Mouse (Mus musculus) forebrain, embryonic 15.5 days (tissue): ENCODE measurements at regions not wholly inside any gene's neighbourhood (a gene's known extent, or its start where the extent isn't known, plus 50 kb on each side); places are given as distances from the start of the nearest gene placed in this dataset.

ENCODE experiments used
- ATAC-seq: fragments of 200-750 bp; cut with Nextera tagmentation; replicated peaks from 2 replicates; pipeline ENCODE4 v1.8.0; 2017; ENCODE audit warnings: mild to moderate bottlenecking, moderate TSS enrichment, moderate library complexity
- H3K27ac ChIP-seq: fragments of 300-500 bp; sonication (generic); replicated peaks from 2 replicates; pipeline ENCODE4 v1.5.1; 2015; ENCODE audit warnings: mild to moderate bottlenecking, inconsistent platforms
- H3K27me3 ChIP-seq: fragments of 300-500 bp; sonication (generic); 2 replicates; pipeline ENCODE4 v1.6.1; 2015; ENCODE audit warnings: inconsistent platforms
- H3K36me3 ChIP-seq: fragments of 300-500 bp; sonication (generic); 2 replicates; pipeline ENCODE4 v1.6.1; 2015; ENCODE audit warnings: mild to moderate bottlenecking, inconsistent platforms
- H3K4me1 ChIP-seq: fragments of 300-500 bp; sonication (generic); 2 replicates; pipeline ENCODE4 v1.6.1; 2015; ENCODE audit warnings: inconsistent platforms
- H3K4me2 ChIP-seq: fragments of 300-500 bp; sonication (generic); replicated peaks from 2 replicates; pipeline ENCODE4 v1.6.1; 2015; ENCODE audit warnings: mild to moderate bottlenecking, inconsistent platforms
- H3K4me3 ChIP-seq: fragments of 300-500 bp; sonication (generic); 2 replicates; pipeline ENCODE4 v1.5.1; 2015; ENCODE audit warnings: mild to moderate bottlenecking, inconsistent platforms
- H3K9ac ChIP-seq: fragments of 300-500 bp; sonication (generic); replicated peaks from 2 replicates; pipeline ENCODE4 v1.6.1; 2015; ENCODE audit warnings: mild to moderate bottlenecking, inconsistent platforms
- H3K9me3 ChIP-seq: fragments of 300-500 bp; sonication (generic); 2 replicates; pipeline ENCODE4 v1.6.1; 2016; ENCODE audit warnings: inconsistent platforms
- WGBS: fragments of 180-500 bp; shearing (Covaris S2); methylation state at CpG from one replicate; pipeline ENCODE4 v1.1.7; 2015; ENCODE audit warnings: mixed read lengths; 5-methylcytosine and 5-hydroxymethylcytosine counted together

- H3K4me2 ChIP-seq, result no peak overlapping the region
- no peak overlapping the region for H3K4me3 ChIP-seq
- no peaks in the 10 kb centered on the region for H3K4me1 ChIP-seq
- H3K9me3 ChIP-seq, result no peaks in the 10 kb centered on the region
- WGBS, result 83% methylated on average over 9 of the region's 9 CpGs
- H3K9ac ChIP-seq, result no peak overlapping the region
- no peak overlapping the region for H3K27ac ChIP-seq
- no peaks in the 10 kb centered on the region for H3K36me3 ChIP-seq
- no peak for ATAC-seq
- no peaks in the 10 kb centered on the region for H3K27me3 ChIP-seq
Measured at GRCm38 (mm10) chr7:68568127-68568510, 180.9 kb downstream of the Arrdc4 start.

DNA sequence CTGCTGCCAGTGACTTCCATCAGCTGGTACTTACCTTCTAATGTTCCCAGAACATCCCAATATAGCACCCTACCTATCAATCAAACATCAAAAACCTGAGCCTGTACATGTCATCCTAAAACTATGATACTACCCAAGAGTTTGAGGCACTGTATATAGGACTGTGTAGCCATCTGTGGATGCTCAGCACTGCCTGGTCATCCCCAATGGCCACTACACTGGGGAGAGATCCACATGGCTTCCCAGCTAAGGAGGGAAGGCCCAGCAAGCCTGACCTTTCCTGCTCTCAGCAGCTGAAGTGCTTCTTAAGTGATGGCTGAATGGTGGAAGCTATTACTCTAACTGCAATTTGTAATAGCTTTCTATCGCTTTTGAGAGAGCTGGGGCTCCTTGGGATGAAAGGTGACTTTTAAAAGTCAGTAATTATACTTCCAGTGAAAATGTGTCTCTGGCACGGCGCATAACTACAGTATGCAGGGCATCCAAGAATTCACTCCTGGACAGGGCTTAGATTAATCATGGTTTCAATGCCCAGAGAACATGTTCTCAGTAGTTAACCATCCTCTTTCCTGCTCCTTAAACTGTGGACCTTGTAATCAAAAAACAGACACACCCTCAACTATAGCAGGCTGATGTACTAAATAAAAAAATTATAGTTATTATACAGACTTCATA, 181.5 kb downstream of the Arrdc4 start:
- Histone ChIP-seq H3K4me3 (no peak overlapping the region), H3K9me3 (no peaks in the 10 kb centered on the region), H3K4me1 (no peaks in the 10 kb centered on the region), H3K27ac (no peak overlapping the region), H3K4me2 (no peak overlapping the region), H3K27me3 (no peaks in the 10 kb centered on the region), H3K9ac (no peak overlapping the region), H3K36me3 (no peaks in the 10 kb centered on the region)
- ATAC-seq, result no peak
- WGBS, result 84% methylated on average over 3 of the region's 3 CpGs

DNA sequence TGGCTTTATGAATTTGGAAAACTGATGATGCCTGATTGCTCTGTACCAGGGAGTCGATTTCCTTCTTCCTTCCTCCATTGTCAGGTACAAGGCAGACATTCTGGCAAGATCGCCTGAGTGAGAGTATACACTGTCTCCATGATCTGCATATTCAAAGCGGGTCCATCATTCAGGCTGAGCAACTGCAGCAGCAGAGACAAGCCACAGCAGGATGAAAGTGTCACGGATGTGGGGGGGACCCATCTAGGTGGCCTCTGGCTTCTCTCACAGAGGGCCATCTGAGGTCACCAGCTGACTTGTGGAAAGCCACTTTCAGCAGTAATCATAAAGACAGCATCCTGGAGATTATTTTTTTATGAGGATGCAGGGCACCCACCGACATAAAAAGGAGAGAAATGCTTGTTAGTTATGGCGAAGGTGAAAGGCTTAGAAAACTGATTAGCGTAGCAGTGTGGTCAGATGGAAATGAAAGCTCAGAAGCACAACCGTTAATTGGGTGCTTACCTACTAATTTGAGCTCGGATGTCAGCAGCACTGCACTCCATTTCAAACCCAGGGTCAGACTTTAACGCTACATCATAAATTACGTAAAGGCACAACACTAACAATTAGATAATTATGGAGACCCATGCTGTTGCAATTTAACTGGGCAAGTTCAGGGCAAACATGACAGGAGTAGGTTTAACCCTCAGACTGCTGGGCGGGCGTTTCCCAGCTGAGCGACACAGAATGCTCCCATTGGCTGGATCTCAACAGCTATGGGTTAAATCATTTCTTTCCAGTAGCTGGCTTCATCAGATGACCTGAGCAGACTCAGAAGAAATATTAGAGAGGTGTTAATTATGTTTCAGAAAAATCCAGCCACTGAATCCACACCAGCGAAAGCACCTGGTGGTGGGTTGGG, 189.3 kb downstream of the Arrdc4 start:
- 37% methylated on average over 15 of the region's 15 CpGs for WGBS
- H3K9ac ChIP-seq, result no peak overlapping the region
- no peaks in the 10 kb centered on the region for H3K27me3 ChIP-seq
- no peak overlapping the region for H3K27ac ChIP-seq
- H3K4me2 ChIP-seq, result no peak overlapping the region
- H3K9me3 ChIP-seq, result no peaks in the 10 kb centered on the region
- ATAC-seq, result 0 out of 2 replicates have a peak, but pooled peaks have one; percentile 29
- no peaks in the 10 kb centered on the region for H3K36me3 ChIP-seq
- H3K4me3 ChIP-seq, result no peak overlapping the region
- 0 out of 2 replicates have a peak, but pooled peaks cover 3% of the 10 kb centered on the region for H3K4me1 ChIP-seq

GRCm38 (mm10) chr7:68550330-68550729, 198.7 kb downstream of the Arrdc4 start:
- Histone ChIP-seq H3K27ac (no peak overlapping the region), H3K4me2 (no peak overlapping the region), H3K4me1 (no peaks in the 10 kb centered on the region), H3K36me3 (no peaks in the 10 kb centered on the region), H3K4me3 (no peak overlapping the region), H3K9me3 (no peaks in the 10 kb centered on the region), H3K9ac (no peak overlapping the region), H3K27me3 (no peaks in the 10 kb centered on the region)
- WGBS, result 47% methylated on average over 3 of the region's 3 CpGs
- ATAC-seq, result no peak

- ATAC-seq, result no peak
- H3K27ac ChIP-seq, result no peak overlapping the region
- no peaks in the 10 kb centered on the region for H3K36me3 ChIP-seq
- H3K9me3 ChIP-seq, result no peaks in the 10 kb centered on the region
- H3K9ac ChIP-seq, result no peak overlapping the region
- no peaks in the 10 kb centered on the region for H3K27me3 ChIP-seq
- no peak overlapping the region for H3K4me2 ChIP-seq
- no peak overlapping the region for H3K4me3 ChIP-seq
- H3K4me1 ChIP-seq, result no peaks in the 10 kb centered on the region
Measured at GRCm38 (mm10) chr7:68548176-68548575, 200.9 kb downstream of the Arrdc4 start.

- Histone ChIP-seq H3K4me2 (no peak overlapping the region), H3K4me1 (no peaks in the 10 kb centered on the region), H3K27ac (no peak overlapping the region), H3K27me3 (no peaks in the 10 kb centered on the region), H3K36me3 (no peaks in the 10 kb centered on the region), H3K4me3 (no peak overlapping the region), H3K9ac (no peak overlapping the region), H3K9me3 (no peaks in the 10 kb centered on the region)
- WGBS, result 72% methylated on average over 11 of the region's 11 CpGs
- ATAC-seq, result no peak
Measured at GRCm38 (mm10) chr7:68544136-68544535, 204.9 kb downstream of the Arrdc4 start.

- no peak for ATAC-seq
Measured at GRCm38 (mm10) chr7:68509096-68509495, 235.5 kb downstream of the Fam169b start.

DNA sequence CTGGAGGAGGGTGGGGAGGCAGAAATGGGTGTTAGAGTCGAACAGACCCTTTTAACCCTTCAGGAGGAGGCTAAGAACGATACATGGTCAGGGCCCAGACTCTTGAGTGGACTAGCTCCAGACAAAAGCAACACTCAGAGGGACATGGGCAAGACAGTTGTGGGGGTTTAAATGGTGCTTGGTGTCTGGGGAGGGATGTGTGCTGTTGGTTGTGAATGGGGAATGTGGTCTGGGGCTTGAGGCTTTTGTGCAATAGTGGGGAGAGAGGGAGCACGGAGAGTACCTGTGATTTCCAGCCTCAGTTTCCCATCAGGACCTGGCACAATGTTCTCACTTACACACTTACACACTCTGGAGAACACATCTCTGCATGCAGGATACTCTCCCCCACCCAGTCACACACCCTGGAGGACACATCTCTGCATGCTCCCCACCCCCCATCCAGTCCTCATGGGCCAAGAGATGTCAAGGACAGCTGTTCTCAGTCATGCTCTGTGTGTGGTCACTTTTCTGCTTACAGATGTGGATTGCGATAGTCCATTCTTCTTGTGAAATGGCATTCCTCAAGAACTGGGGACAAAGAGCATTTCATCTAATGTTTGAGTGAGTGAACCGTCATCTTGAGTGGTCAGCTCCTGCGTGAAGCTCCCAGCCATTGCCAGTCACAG, 217.6 kb downstream of the Fam169b start:
- no peak for ATAC-seq

More at GRCm38 (mm10) chr7:68509096-68509495, 235.5 kb downstream of the Fam169b start:
- no peak overlapping the region for H3K27ac ChIP-seq
- H3K4me1 ChIP-seq, result no peaks in the 10 kb centered on the region
- no peak overlapping the region for H3K4me2 ChIP-seq
- H3K4me3 ChIP-seq, result no peak overlapping the region
- no peaks in the 10 kb centered on the region for H3K9me3 ChIP-seq
- no peaks in the 10 kb centered on the region for H3K36me3 ChIP-seq
- no peak overlapping the region for H3K9ac ChIP-seq
- 91% methylated on average over 6 of the region's 6 CpGs for WGBS
- no peaks in the 10 kb centered on the region for H3K27me3 ChIP-seq

GRCm38 (mm10) chr7:68486676-68487075, 213.0 kb downstream of the Fam169b start:
- no peak overlapping the region for H3K4me3 ChIP-seq
- H3K36me3 ChIP-seq, result no peaks in the 10 kb centered on the region
- no peaks in the 10 kb centered on the region for H3K4me1 ChIP-seq
- no peak overlapping the region for H3K9ac ChIP-seq
- no peak for ATAC-seq
- no peaks in the 10 kb centered on the region for H3K9me3 ChIP-seq
- no peak overlapping the region for H3K27ac ChIP-seq
- no peaks in the 10 kb centered on the region for H3K27me3 ChIP-seq
- no peak overlapping the region for H3K4me2 ChIP-seq
- WGBS, result 77% methylated on average over 3 of the region's 3 CpGs

More for the DNA sequence above, 217.6 kb downstream of the Fam169b start:
- H3K9ac ChIP-seq, result no peak overlapping the region
- H3K4me1 ChIP-seq, result no peaks in the 10 kb centered on the region
- no peak overlapping the region for H3K4me2 ChIP-seq
- WGBS, result 83% methylated on average over 6 of the region's 6 CpGs
- no peaks in the 10 kb centered on the region for H3K27me3 ChIP-seq
- H3K27ac ChIP-seq, result no peak overlapping the region
- no peaks in the 10 kb centered on the region for H3K9me3 ChIP-seq
- no peaks in the 10 kb centered on the region for H3K36me3 ChIP-seq
- H3K4me3 ChIP-seq, result no peak overlapping the region

GRCm38 (mm10) chr7:68482553-68482952, 208.9 kb downstream of the Fam169b start:
- no peaks in the 10 kb centered on the region for H3K36me3 ChIP-seq
- H3K9me3 ChIP-seq, result no peaks in the 10 kb centered on the region
- ATAC-seq, result no peak
- no peak overlapping the region for H3K4me2 ChIP-seq
- no peak overlapping the region for H3K4me3 ChIP-seq
- no peak overlapping the region for H3K27ac ChIP-seq
- WGBS, result 61% methylated on average over 10 of the region's 10 CpGs
- no peaks in the 10 kb centered on the region for H3K4me1 ChIP-seq
- H3K27me3 ChIP-seq, result peaks cover 4% of the 10 kb centered on the region; the same call in 1 of the 2 replicates
- H3K9ac ChIP-seq, result no peak overlapping the region

GRCm38 (mm10) chr7:68480770-68481169, 207.1 kb downstream of the Fam169b start:
- Histone ChIP-seq H3K9me3 (no peaks in the 10 kb centered on the region), H3K4me2 (no peak overlapping the region), H3K4me3 (no peak overlapping the region), H3K9ac (no peak overlapping the region), H3K4me1 (no peaks in the 10 kb centered on the region), H3K36me3 (no peaks in the 10 kb centered on the region), H3K27ac (no peak overlapping the region), H3K27me3 (peaks cover 4% of the 10 kb centered on the region; the same call in 1 of the 2 replicates)
- peak; percentile 67 for ATAC-seq
- WGBS, result 35% methylated on average over 7 of the region's 7 CpGs

DNA sequence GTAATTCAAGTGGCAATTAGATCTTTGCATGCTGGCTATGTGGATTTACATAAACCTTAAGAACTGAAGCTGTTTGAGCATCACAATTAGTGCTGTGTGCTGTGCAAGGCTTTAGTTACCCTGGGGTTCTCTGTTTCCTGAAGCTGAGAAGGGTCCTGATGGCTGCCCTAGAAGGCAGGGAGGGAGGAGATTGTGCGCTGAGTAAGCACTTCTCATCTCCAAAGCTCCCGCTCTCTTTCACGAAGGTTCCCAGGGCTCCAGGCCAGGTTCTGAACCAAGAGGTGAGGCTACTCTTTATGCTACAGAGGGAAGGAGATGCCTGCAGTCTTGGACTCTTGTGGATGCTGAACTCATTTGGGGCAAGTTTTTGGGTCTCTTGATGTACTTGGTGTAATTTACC, 206.7 kb downstream of the Fam169b start:
- ATAC-seq, result no peak
- Histone ChIP-seq H3K27ac (no peak overlapping the region), H3K4me3 (no peak overlapping the region), H3K4me2 (peak overlapping the region; percentile 28; the same call in 1 of the 2 replicates), H3K4me1 (no peaks in the 10 kb centered on the region), H3K27me3 (peaks cover 4% of the 10 kb centered on the region; the same call in 1 of the 2 replicates), H3K9ac (no peak overlapping the region), H3K9me3 (no peaks in the 10 kb centered on the region), H3K36me3 (no peaks in the 10 kb centered on the region)
- 49% methylated on average over 3 of the region's 3 CpGs for WGBS
